Mouse (Mus musculus) heart, embryonic 16.5 days (tissue): ENCODE results near the gene Fbxo33. TPM values are rescaled to one million over a fixed set of nuclear protein-coding genes. Genes with fewer than 3 reads are reported as not detected.

Experiments
- ATAC-seq: fragments of 200-750 bp; cut with Nextera tagmentation; replicated peaks from 2 replicates; pipeline ENCODE4 v1.8.0; 2017; ENCODE audit warnings: moderate number of reproducible peaks; ENCODE audit not compliant: insufficient read depth, low FRiP score; ENCODE audit errors: extremely low read depth
- H3K27ac ChIP-seq: fragments of 300-500 bp; sonication (generic); 2 replicates; pipeline ENCODE4 v1.5.1; 2014; ENCODE audit warnings: mild to moderate bottlenecking, low read length, control low read depth, moderate library complexity
- H3K27me3 ChIP-seq: fragments of 300-500 bp; sonication (generic); 2 replicates; pipeline ENCODE4 v1.6.1; 2014; ENCODE audit warnings: low read length, mixed read lengths; ENCODE audit not compliant: control insufficient read depth, insufficient read depth
- H3K36me3 ChIP-seq: fragments of 300-500 bp; sonication (generic); 2 replicates; pipeline ENCODE4 v1.6.1; 2014; ENCODE audit not compliant: control insufficient read depth, insufficient read depth
- H3K4me1 ChIP-seq: fragments of 300-500 bp; sonication (generic); 2 replicates; pipeline ENCODE4 v1.6.1; 2014; ENCODE audit warnings: low read length, mixed read lengths; ENCODE audit not compliant: control insufficient read depth, insufficient read depth
- H3K4me2 ChIP-seq: fragments of 300-500 bp; sonication (generic); 2 replicates; pipeline ENCODE4 v1.6.1; 2014; ENCODE audit warnings: low read depth, mild to moderate bottlenecking, control low read depth, low read length
- H3K4me3 ChIP-seq: fragments of 300-500 bp; sonication (generic); 2 replicates; pipeline ENCODE4 v1.5.1; 2014; ENCODE audit warnings: mild to moderate bottlenecking, control low read depth, low read length
- H3K9ac ChIP-seq: fragments of 300-500 bp; sonication (generic); 2 replicates; pipeline ENCODE4 v1.6.1; 2014; ENCODE audit warnings: low read length, control low read depth
- H3K9me3 ChIP-seq: fragments of 300-500 bp; sonication (generic); replicated peaks from 2 replicates; pipeline ENCODE4 v1.6.1; 2016; ENCODE audit warnings: low read length; ENCODE audit not compliant: control insufficient read depth
- WGBS: fragments of 180-500 bp; shearing (Covaris S2); extraction: QIAGEN DNeasy Blood & Tissue Kit; methylation state at CpG from one replicate; pipeline ENCODE4 v1.1.7; 2014; 5-methylcytosine and 5-hydroxymethylcytosine counted together
- polyA plus RNA-seq: library from polyadenylated mRNA; unstranded; fragments of >200 nt; fragmentation: Nextera tagmentation; extraction: Ambion mirVana; gene quantifications from 2 replicates; pipeline ENCODE4 v1.2.1, GENCODE M21; 2015

The Fbxo33 gene
- polyA plus RNA-seq, 1 experiment from 2014 or later = 4.1 TPM

GRCm38 (mm10) chr12:59206208-59206999 is 13.1 kb downstream of the Fbxo33 start:
- ATAC-seq = no peak
- peak overlapping the region; percentile 11; the same call in 1 of the 2 replicates for H3K27ac ChIP-seq
- 81% methylated on average over 4 of the region's 4 CpGs for WGBS

GRCm38 (mm10) chr12:59205571-59205970 is 14.0 kb downstream of the Fbxo33 start:
- Histone ChIP-seq H3K27me3 (no peaks in the 10 kb centered on the region), H3K4me1 (peaks cover 12% of the 10 kb centered on the region), H3K36me3 (peaks cover 16% of the 10 kb centered on the region), H3K4me3 (no peak overlapping the region), H3K9ac (no peak overlapping the region), H3K9me3 (no peaks in the 10 kb centered on the region), H3K4me2 (no peak overlapping the region), H3K27ac (no peak overlapping the region)
- WGBS = 95% methylated on average over 6 of the region's 6 CpGs
- no peak for ATAC-seq

More at GRCm38 (mm10) chr12:59206208-59206999, 13.1 kb downstream of the Fbxo33 start:
- no peak overlapping the region for H3K4me2 ChIP-seq
- peaks cover 13% of the 10 kb centered on the region for H3K36me3 ChIP-seq
- no peak overlapping the region for H3K9ac ChIP-seq
- peaks cover 12% of the 10 kb centered on the region for H3K4me1 ChIP-seq
- no peaks in the 10 kb centered on the region for H3K27me3 ChIP-seq
- H3K9me3 ChIP-seq = no peaks in the 10 kb centered on the region
- H3K4me3 ChIP-seq = no peak overlapping the region

DNA sequence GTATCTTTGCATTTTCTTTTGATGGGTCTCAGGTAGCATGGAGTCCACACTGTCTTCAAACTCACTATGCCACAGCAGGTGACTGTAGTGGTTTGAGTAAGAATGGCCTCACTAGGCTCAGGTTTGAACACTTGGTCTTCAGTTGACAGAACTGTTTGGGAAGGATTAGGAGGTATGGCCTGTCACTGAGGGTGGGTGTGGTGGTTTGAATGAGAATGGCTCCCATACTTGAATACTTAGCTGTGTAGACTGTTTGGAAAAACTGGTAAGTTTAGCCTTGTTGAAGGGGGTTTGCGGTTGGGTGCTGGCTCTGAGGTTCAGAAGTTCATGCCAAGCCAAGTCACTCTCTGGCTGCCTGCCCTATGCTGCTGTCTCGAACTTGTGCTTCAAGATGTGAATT is 20.2 kb downstream of the Fbxo33 start:
- no peak overlapping the region for H3K4me3 ChIP-seq
- WGBS = 94% methylated on average over 2 of the region's 2 CpGs
- no peaks in the 10 kb centered on the region for H3K9me3 ChIP-seq
- no peak overlapping the region for H3K4me2 ChIP-seq
- no peaks in the 10 kb centered on the region; the same call in 1 of the 2 replicates for H3K4me1 ChIP-seq
- H3K9ac ChIP-seq = no peak overlapping the region
- no peak for ATAC-seq
- peaks cover 20% of the 10 kb centered on the region for H3K36me3 ChIP-seq
- no peaks in the 10 kb centered on the region for H3K27me3 ChIP-seq
- H3K27ac ChIP-seq = no peak overlapping the region

DNA sequence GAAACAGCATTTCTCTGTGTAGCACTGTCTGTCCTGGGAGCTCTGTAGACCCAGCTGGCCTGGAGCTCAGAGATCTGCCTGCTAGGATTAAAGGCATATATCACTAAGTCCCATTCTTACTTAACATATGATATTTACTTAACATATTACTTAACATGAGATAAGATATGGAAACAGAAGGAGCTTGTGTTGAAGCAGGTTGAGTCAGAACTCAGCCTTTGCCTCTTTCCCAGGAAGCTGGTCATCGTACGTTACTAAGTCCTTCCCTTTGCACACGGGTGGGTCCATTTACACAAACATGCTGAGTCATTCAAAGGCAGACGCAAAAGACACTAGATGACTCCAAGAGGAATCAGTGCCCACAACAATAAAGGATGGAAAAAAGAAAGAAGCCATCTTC is 20.8 kb downstream of the Fbxo33 start:
- Histone ChIP-seq H3K9me3 (no peaks in the 10 kb centered on the region), H3K36me3 (peaks cover 15% of the 10 kb centered on the region)
- whole genome bisulfite sequencing = 51% methylated on average over 4 of the region's 4 CpGs

DNA sequence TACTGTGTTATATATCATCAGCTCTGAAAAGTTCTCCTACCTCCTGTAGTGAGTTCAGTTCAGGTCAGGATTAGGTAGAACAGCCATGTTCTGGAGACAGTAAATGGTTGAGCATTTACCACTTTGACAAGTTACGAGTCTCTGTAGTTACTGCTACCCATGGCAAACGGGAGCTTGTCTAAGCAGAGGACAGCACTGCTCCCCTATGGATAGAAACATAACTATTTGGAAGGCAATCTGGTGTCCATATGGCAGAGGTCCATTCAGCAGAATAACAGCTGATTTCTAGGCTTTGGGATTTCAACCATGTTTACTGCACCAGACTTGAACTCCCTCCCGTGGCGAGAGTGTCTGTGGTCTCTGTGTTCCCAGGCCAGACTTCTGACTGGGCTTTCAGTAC is 23.6 kb downstream of the Fbxo33 start:
- Histone ChIP-seq H3K4me1 (peaks cover 2% of the 10 kb centered on the region; the same call in 1 of the 2 replicates), H3K9me3 (no peaks in the 10 kb centered on the region), H3K36me3 (peaks cover 12% of the 10 kb centered on the region), H3K4me2 (no peak overlapping the region), H3K27me3 (no peaks in the 10 kb centered on the region), H3K9ac (no peak overlapping the region), H3K27ac (no peak overlapping the region), H3K4me3 (no peak overlapping the region)
- ATAC-seq = no peak
- WGBS = 89% methylated on average over 4 of the region's 4 CpGs

More for the DNA sequence above, 20.8 kb downstream of the Fbxo33 start:
- Histone ChIP-seq H3K27me3 (no peaks in the 10 kb centered on the region), H3K4me1 (peaks cover 2% of the 10 kb centered on the region; the same call in 1 of the 2 replicates), H3K9ac (no peak overlapping the region), H3K4me2 (no peak overlapping the region), H3K27ac (no peak overlapping the region), H3K4me3 (no peak overlapping the region)
- ATAC-seq = no peak

DNA sequence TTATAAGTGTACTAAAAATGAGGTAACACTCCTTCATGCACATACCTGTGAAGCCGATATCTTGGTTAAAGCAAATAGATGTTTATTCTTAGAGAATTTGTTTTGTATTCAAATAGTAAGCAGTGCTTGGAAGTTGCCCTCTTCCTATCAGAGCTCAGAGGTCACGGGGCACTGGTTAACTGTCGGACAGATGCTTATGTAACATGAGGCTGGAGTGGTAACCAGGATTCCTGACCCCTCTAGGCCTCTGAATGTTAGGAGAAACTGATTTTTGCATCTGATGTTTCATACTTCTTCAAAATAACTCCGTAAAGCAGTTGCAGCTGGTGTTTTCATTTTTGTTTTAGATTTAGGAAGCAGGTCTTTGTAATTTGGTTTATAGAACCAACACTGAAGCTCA is 24.5 kb downstream of the Fbxo33 start:
- no peaks in the 10 kb centered on the region for H3K9me3 ChIP-seq
- peaks cover 15% of the 10 kb centered on the region for H3K36me3 ChIP-seq
- no peaks in the 10 kb centered on the region for H3K27me3 ChIP-seq
- ATAC-seq = no peak
- H3K4me3 ChIP-seq = no peak overlapping the region
- WGBS = 80% methylated on average over 4 of the region's 4 CpGs
- peaks cover 2% of the 10 kb centered on the region; the same call in 1 of the 2 replicates for H3K4me1 ChIP-seq
- no peak overlapping the region for H3K4me2 ChIP-seq
- H3K27ac ChIP-seq = no peak overlapping the region; the same call in 1 of the 2 replicates
- H3K9ac ChIP-seq = no peak overlapping the region

DNA sequence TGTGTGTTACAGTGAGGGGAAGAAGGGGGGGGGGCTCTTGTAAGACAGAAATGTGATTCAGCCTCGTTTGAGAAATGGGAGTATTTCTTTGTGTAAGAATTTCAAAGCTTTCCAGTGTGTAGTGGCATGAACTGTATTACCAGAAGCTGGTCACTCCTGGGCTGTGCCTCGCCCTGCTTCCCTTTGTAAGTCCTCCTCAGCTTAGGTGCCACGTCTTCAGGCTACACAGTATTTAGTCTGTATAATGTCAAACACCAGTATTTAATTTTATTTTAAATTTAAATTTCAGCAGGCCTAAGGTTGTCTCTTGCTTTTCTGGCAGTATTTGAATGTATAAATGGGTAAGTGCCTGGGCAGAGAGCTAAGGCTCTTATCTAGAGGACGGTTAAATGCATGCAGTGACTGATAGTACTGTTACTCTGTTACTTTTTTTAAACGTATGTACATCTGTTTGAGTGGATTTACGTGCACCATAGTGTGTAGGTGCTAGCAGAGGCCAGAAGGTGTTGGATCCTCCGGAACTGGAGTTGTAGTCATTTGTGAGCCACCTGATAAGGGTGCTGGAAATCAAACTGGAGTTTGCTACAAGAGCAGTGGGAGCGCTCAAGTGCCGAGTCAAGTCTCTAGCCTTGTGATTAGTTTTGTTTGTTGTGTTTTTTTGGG is 25.1 kb downstream of the Fbxo33 start:
- H3K27ac ChIP-seq = 0 out of 2 replicates have a peak overlapping the region, but pooled peaks have one; percentile 40
- 41% methylated on average over 9 of the region's 9 CpGs for WGBS

DNA sequence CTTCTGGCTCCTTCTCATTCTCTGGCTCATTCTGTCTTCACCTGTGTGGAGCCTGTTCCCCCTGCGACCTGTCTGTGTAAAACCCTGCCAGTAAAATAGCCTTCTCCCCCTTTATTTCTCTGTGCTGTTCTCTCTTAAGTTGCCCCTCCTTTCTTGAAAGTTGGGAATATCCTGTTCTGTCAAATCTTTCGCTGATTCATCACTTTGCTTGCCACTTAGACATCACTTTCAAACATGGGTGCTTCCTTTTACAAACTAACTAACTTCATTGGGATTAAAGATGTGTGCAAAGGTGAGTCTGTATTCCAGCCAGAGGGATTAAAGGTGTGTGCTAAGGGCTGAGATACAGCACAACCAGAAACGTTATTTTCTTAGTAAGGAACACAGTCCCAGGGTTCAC is 25.9 kb downstream of the Fbxo33 start:
- Histone ChIP-seq H3K4me1 (peaks cover 2% of the 10 kb centered on the region; the same call in 1 of the 2 replicates), H3K4me2 (no peak overlapping the region), H3K27ac (no peak overlapping the region), H3K27me3 (no peaks in the 10 kb centered on the region), H3K36me3 (peaks cover 15% of the 10 kb centered on the region), H3K4me3 (no peak overlapping the region), H3K9ac (no peak overlapping the region), H3K9me3 (no peaks in the 10 kb centered on the region)
- 82% methylated on average over 3 of the region's 3 CpGs for WGBS
- ATAC-seq = no peak

More for the DNA sequence above, 25.1 kb downstream of the Fbxo33 start:
- H3K4me2 ChIP-seq = 0 out of 2 replicates have a peak overlapping the region, but pooled peaks have one; percentile 8
- H3K4me3 ChIP-seq = no peak overlapping the region
- H3K4me1 ChIP-seq = peaks cover 2% of the 10 kb centered on the region; the same call in 1 of the 2 replicates
- no peaks in the 10 kb centered on the region for H3K9me3 ChIP-seq
- no peak overlapping the region for H3K9ac ChIP-seq
- peaks cover 14% of the 10 kb centered on the region for H3K36me3 ChIP-seq
- no peaks in the 10 kb centered on the region for H3K27me3 ChIP-seq
- ATAC-seq = peak; percentile 37
